Mouse (Mus musculus): ENCODE data around the gene 2700097O09Rik. TPM values are rescaled to one million over a fixed set of nuclear protein-coding genes. Genes with fewer than 3 reads are reported as not detected.
"Not testable (repeated sequence)": the region's sequence is repeated elsewhere in the genome, so short reads cannot be mapped to it uniquely, and the experiment has no call there.

The 2700097O09Rik gene
- total RNA-seq, 2 experiments from 2014 or later, result 20.7 to 32.7 TPM

DNA sequence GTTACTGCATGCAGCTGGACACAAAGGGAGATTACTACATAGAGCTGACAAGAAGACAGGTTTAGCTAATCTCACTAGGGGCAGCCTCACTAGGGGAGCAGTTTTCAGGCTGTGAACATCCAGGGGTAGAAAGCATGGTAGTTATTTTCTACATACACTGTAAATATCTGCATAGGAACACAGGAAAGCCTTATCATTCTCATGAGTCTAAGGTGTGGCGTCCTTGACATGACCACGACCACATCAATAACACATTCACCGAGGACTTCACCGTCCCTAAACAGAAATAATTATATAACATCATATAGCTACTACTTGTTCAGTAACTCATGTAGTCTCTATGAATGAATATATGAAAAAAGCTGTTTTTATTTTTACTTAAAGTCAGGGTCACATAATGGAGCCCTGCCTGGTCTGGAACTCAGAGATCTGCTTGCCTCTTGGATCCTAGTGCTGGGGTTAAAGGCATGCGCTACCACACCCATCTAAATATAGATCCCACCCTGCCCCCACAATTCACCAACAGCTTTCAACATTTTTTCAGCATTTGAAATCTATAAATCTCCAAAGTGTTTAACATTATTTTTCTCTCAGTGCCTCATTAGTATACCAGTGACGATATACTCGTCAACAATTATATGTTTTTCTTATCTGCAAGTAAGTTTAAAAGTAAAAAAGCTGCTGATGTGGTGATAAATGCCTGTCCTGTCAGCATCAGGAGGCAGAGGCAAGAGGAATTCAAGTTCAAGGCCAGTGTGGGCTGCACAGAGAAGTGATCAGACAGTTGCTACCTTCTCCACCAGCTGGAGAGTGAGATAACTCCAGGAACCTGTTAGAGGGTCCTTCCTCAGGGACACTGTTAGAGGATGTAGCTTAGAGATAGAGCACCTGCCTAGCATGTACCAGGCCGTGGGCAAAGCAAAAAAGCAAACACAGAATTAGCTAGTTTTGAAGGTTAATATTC lies 28.4 kb downstream of the 2700097O09Rik start:
- ATAC-seq (replicated peaks; ENCODE audit: low FRiP score, low TSS enrichment, poor library complexity, severe bottlenecking), result peak; percentile 84

GRCm38 (mm10) chr12:55049731-55050353 lies 30.1 kb downstream of the 2700097O09Rik start:
- ATAC-seq (replicated peaks; ENCODE audit: low FRiP score, low TSS enrichment, poor library complexity, severe bottlenecking), result no peak

DNA sequence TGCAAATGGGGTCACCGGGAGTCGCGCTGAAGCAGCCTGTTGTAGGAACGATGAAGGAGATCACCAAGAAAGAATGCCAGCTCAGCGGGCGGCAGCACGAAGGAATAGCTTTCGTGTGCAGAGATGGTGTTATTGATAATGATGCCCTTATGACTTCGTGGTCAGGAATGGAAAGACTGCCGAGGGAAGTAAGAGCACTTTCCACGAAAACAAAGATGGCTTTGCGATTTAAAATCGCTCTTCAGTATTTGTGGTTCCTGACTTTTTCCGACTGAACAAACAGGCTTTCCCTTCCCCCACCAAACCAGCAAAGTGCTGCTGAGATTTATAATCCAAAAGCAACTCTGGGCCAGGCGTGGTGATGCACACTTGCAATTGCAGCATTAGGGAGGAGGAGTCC lies 38.9 kb downstream of the 2700097O09Rik start:
- no peak for ATAC-seq (replicated peaks; ENCODE audit: low FRiP score, low TSS enrichment, poor library complexity, severe bottlenecking)

DNA sequence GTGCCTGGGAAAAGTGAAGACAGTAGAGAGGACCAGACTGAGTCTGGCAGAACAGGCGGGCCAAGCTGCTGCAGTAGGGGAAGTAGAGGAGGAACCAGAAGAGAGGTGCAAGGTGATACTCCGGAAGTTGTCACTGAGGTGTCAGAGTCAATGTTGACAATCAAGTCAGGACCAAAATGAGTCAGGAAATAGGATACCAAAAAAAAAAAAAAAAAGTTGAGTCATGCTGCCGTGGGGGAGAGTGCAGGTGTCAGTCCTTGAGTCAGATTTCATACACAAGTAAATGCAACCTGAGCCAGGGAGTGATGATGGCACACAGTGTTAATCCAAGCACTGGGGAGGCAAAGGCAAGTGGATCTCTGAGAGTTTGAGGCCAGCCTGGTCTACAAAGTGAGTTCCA lies 52.8 kb downstream of the 2700097O09Rik start:
- ATAC-seq (replicated peaks; ENCODE audit: low FRiP score, low TSS enrichment, poor library complexity, severe bottlenecking), result no peak

DNA sequence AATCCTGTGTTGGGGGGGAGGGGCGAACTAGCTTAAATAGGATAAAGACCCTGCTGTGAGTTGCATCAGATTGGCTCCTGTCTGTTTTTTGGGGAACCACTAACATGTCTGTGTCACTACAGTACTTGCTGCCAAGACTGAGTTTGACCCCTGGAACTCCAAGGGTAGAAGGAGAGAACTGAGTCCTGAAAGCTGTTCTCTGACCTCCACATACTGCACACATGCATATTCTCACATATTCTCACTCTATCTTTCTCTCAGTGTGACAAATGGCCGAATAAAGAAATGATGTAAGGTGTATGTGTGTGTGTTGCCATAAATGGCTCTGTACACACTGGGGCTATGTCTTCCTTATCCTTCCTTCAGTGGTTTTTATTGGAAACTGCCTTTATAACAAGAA lies 56.6 kb downstream of the 2700097O09Rik start:
- no peak for ATAC-seq (replicated peaks; ENCODE audit: low FRiP score, low TSS enrichment, poor library complexity, severe bottlenecking)

- ATAC-seq (replicated peaks; ENCODE audit: low FRiP score, low TSS enrichment, poor library complexity, severe bottlenecking), result no peak
Measured at GRCm38 (mm10) chr12:55019421-55019877, 60.5 kb downstream of the 2700097O09Rik start.

DNA sequence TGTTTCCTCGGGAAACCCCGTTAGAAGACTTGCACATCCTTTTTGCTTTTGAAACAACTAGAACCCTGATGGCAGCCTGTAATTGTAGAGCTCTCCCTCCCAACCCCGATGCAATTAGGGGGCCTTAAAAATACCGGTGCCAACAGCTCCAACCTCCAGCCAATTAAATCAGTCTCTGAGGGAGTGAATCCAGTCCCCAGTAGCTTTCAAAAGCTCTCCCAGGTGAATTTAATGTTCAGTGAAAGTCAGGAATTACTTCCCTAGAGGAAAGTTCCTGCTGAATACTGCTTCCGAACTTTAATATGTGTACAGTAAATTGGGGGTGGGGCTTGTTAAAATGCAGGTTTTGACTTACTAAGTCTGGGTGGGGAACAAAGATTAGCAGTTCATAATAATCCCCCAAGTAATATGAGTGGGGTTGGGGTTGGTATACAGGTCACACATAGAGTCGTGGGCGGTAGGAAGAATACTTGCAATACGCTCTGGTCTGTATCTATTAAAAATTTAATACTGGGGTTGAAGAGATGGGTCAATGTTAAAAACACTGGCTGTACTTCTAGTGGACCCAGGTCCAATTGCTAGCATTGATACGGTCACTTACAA lies 62.7 kb downstream of the 2700097O09Rik start:
- ATAC-seq (replicated peaks; ENCODE audit: low FRiP score, low TSS enrichment, poor library complexity, severe bottlenecking), result no peak

- peak; percentile 77 for ATAC-seq (replicated peaks; ENCODE audit: low FRiP score, low TSS enrichment, poor library complexity, severe bottlenecking)
Measured at GRCm38 (mm10) chr12:55016339-55017118, 63.4 kb downstream of the 2700097O09Rik start.

- no peak for ATAC-seq (replicated peaks; ENCODE audit: low FRiP score, low TSS enrichment, poor library complexity, severe bottlenecking)
Measured at GRCm38 (mm10) chr12:55015428-55015827, 64.5 kb downstream of the 2700097O09Rik start.

- no peak for ATAC-seq (replicated peaks; ENCODE audit: low FRiP score, low TSS enrichment, poor library complexity, severe bottlenecking)
Measured at GRCm38 (mm10) chr12:55013626-55014398, 66.1 kb downstream of the 2700097O09Rik start, which contains the start of gene Baz1a. Baz1a (minus strand) TSS chr12:55014348.

GRCm38 (mm10) chr12:55013031-55013430 lies 66.9 kb downstream of the 2700097O09Rik start:
- ATAC-seq (replicated peaks; ENCODE audit: low FRiP score, low TSS enrichment, poor library complexity, severe bottlenecking), result no peak

GRCm38 (mm10) chr12:55007361-55008008 lies 72.4 kb downstream of the 2700097O09Rik start:
- ATAC-seq (replicated peaks; ENCODE audit: low FRiP score, low TSS enrichment, poor library complexity, severe bottlenecking), result no peak

- no peak for ATAC-seq (replicated peaks; ENCODE audit: low FRiP score, low TSS enrichment, poor library complexity, severe bottlenecking)
Measured at GRCm38 (mm10) chr12:55006071-55006470, 73.8 kb downstream of the 2700097O09Rik start.

GRCm38 (mm10) chr12:55004396-55004795 lies 75.5 kb downstream of the 2700097O09Rik start:
- no peak for ATAC-seq (replicated peaks; ENCODE audit: low FRiP score, low TSS enrichment, poor library complexity, severe bottlenecking)

- no peak for ATAC-seq (replicated peaks; ENCODE audit: low FRiP score, low TSS enrichment, poor library complexity, severe bottlenecking)
Measured at GRCm38 (mm10) chr12:55003843-55004242, 76.1 kb downstream of the 2700097O09Rik start.

DNA sequence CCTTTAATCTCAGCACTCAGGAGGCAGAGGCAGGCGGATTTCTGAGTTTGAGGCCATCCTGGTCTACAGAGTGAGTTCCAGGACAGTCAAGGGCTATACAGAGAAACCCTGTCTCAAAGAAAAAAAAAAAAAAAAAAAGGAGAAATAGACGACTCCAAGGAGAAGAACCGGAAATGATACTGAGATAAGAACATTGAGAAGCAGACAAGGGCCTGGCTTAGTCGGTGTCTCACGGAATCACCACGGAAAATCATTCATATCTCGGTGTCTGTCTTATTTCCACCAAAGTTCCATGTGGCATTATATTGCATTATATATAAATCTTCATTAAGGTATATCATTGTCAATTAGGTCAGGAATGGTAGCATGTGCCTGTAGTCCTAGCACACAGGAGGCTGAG lies 77.4 kb downstream of the 2700097O09Rik start:
- ATAC-seq (replicated peaks; ENCODE audit: low FRiP score, low TSS enrichment, poor library complexity, severe bottlenecking), result not testable (repeated sequence)

DNA sequence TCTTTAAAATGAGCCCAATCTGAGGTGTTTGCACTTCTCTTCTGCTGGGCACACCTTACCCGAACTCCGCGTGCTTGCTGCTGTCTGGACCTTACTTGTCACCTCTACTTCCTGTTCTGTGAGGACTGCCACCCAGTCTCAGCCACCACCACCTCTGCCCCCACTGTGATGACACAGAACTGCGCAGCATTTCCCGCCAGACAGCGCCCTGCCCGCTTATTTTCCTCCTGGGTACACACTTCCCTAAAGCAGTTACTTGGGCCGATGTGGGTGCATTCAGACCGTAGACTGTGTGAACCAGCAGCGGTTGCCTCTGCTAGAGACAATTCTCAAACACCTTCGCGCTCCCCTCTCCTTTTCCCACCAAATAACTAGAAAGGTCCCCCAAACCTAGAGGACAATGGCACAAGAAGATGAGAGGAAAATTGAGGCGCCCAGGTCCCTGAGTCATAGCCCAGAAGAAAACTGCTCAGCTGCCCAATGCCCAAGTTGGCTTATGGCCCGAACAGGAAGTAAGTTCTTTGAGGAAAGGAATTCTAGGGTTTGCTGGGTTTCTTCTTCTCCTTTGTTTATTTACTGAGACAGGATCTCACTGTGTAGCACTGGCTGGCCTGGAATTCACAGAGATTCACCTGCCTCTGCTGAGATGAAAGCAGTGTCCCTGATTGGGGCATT lies 80.8 kb downstream of the 2700097O09Rik start:
- ATAC-seq (replicated peaks; ENCODE audit: low FRiP score, low TSS enrichment, poor library complexity, severe bottlenecking), result peak; percentile 84

GRCm38 (mm10) chr12:54998411-54998810 lies 81.5 kb downstream of the 2700097O09Rik start:
- ATAC-seq (replicated peaks; ENCODE audit: low FRiP score, low TSS enrichment, poor library complexity, severe bottlenecking), result no peak

Measured in megakaryocyte-erythroid progenitor cell, adult 5-6 weeks (primary cell).